Mouse (Mus musculus) stomach, postnatal 0 days (tissue): Measurements from ENCODE around the gene Rps6ka5.

ENCODE experiments used
- CTCF ChIP-seq: IDR thresholded peaks from 2 replicates; pipeline ENCODE4 v1.5.1; 2016; ENCODE audit warnings: antibody characterized with exemption, low read depth, mild to moderate bottlenecking, moderate library complexity
- EP300 ChIP-seq: optimal IDR thresholded peaks from 2 replicates; pipeline ENCODE3; 2016; ENCODE audit warnings: antibody characterized with exemption

GRCm38 (mm10) chr12:100501261-100501660 lies 225.5 kb downstream of the Rps6ka5 start:
- no peak for TF ChIP-seq EP300
- no peak for TF ChIP-seq CTCF
